Mouse (Mus musculus) cortical plate, adult 2 months (tissue): ENCODE measurements around the gene Fam207a.

Experiments used
- CTCF ChIP-seq: fragments of 200-500 bp; IDR thresholded peaks from 2 replicates; pipeline ENCODE4 v1.5.1; 2011; ENCODE audit warnings: mild to moderate bottlenecking, control low read depth, low read length; ENCODE audit not compliant: insufficient read depth; ENCODE audit errors: extremely low read depth
- POLR2A ChIP-seq: fragments of 200-500 bp; IDR thresholded peaks from 2 replicates; pipeline ENCODE4 v1.6.1; 2011; ENCODE audit warnings: mild to moderate bottlenecking, low read length, control low read depth; ENCODE audit not compliant: insufficient read depth; ENCODE audit errors: extremely low read depth

- TF ChIP-seq CTCF (no peak), POLR2A (no peak)
These were observed 26.5 kb upstream of the Fam207a start for GRCm38 (mm10) chr10:77541864-77542666.
